Mouse (Mus musculus) limb, embryonic 11.5 days (tissue): Measurements from ENCODE around the gene Slc12a5. TPM values are rescaled to one million over a fixed set of nuclear protein-coding genes. Genes with fewer than 3 reads are reported as not detected.

Source experiments
- ATAC-seq: fragments of 200-750 bp; cut with Nextera tagmentation; 2 replicates; pipeline ENCODE4 v1.8.0; 2017; ENCODE audit warnings: low read depth; ENCODE audit not compliant: insufficient number of reproducible peaks, low FRiP score, low TSS enrichment
- DNase-seq: peaks from one replicate; pipeline ENCODE4 v3.0.0-alpha.2; 2015; ENCODE audit warnings: low spot score
- H3K27ac ChIP-seq: fragments of 300-500 bp; sonication (generic); replicated peaks from 2 replicates; pipeline ENCODE4 v1.5.1; 2014; ENCODE audit warnings: low read depth, mild to moderate bottlenecking, low read length
- H3K27me3 ChIP-seq: fragments of 300-500 bp; sonication (generic); 2 replicates; pipeline ENCODE4 v1.6.1; 2014; ENCODE audit warnings: mild to moderate bottlenecking, low read length, mixed read lengths; ENCODE audit not compliant: control insufficient read depth, insufficient read depth
- H3K36me3 ChIP-seq: fragments of 300-500 bp; sonication (generic); 2 replicates; pipeline ENCODE4 v1.6.1; 2014; ENCODE audit warnings: mild to moderate bottlenecking, low read length, moderate library complexity, mixed read lengths; ENCODE audit not compliant: control insufficient read depth, insufficient read depth
- H3K4me1 ChIP-seq: fragments of 300-500 bp; sonication (generic); 2 replicates; pipeline ENCODE4 v1.6.1; 2014; ENCODE audit warnings: low read length, mixed read lengths; ENCODE audit not compliant: control insufficient read depth, insufficient read depth
- H3K4me2 ChIP-seq: fragments of 300-500 bp; sonication (generic); 2 replicates; pipeline ENCODE4 v1.6.1; 2014; ENCODE audit warnings: low read depth, mild to moderate bottlenecking, moderate library complexity; ENCODE audit not compliant: severe bottlenecking
- H3K4me3 ChIP-seq: fragments of 300-500 bp; sonication (generic); 2 replicates; pipeline ENCODE4 v1.5.1; 2014; ENCODE audit warnings: low read depth, low read length
- H3K9ac ChIP-seq: fragments of 300-500 bp; sonication (generic); 2 replicates; pipeline ENCODE4 v1.6.1; 2014; ENCODE audit warnings: mild to moderate bottlenecking, low read length
- H3K9me3 ChIP-seq: fragments of 300-500 bp; sonication (generic); 2 replicates; pipeline ENCODE4 v1.6.1; 2016; ENCODE audit warnings: low read length; ENCODE audit not compliant: control insufficient read depth
- WGBS: fragments of 180-500 bp; shearing (Covaris S2); extraction: QIAGEN DNeasy Blood & Tissue Kit; methylation state at CpG from one replicate; pipeline ENCODE4 v1.1.7; 2014; 5-methylcytosine and 5-hydroxymethylcytosine counted together
- polyA plus RNA-seq: library from polyadenylated mRNA; unstranded; fragments of >200 nt; fragmentation: Nextera tagmentation; extraction: Ambion mirVana; gene quantifications from 2 replicates; pipeline ENCODE4 v1.2.1, GENCODE M21; 2014

The Slc12a5 gene
- polyA plus RNA-seq, 1 experiment from 2014 or later = 0.92 TPM

DNA sequence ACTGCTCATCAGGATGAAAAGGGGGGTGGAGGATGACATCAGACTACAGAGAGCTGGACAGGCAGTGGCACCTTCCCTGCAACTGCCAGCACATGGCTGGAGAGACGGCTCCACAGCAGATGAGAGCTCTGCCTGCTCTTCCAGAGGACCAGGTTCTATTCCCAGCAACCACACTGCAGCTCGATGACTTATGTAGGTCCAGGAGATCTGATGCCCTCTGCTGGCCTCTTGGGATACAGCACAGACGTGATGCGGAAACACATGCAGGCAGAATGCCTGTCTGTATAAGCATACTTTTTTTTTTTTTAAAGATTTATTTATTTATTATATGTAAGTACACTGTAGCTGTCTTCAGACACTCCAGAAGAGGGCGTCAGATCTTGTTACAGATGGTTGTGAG is 42.3 kb upstream of the Slc12a5 start:
- no peak for ATAC-seq

DNA sequence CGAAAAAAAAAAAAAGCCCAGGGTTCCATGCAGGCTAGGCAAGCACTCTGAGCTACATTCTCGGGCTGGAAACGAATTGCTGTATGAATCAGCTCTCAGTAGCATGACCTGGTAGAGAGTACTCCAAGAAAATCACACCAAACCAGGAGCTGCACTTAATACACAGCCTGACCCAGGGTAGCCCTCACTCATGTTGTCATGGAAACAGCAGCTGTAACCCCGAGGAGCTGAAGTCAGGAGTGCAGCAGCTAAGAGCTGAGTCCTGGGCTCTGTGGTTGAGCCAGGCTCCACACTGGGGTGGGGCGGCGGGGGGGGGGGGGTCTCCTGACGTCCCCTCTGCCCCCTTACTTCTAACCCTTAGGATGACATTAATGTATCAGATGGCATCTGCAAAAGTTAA is 38.6 kb upstream of the Slc12a5 start:
- Histone ChIP-seq H3K9me3 (no peaks in the 10 kb centered on the region), H3K4me2 (no peak overlapping the region), H3K36me3 (no peaks in the 10 kb centered on the region), H3K27me3 (no peaks in the 10 kb centered on the region), H3K4me1 (no peaks in the 10 kb centered on the region), H3K9ac (no peak overlapping the region), H3K27ac (no peak overlapping the region), H3K4me3 (no peak overlapping the region)
- DNase-seq (no peak), ATAC-seq (no peak)
- 59% methylated on average over 7 of the region's 7 CpGs for WGBS

More for the DNA sequence above, 42.3 kb upstream of the Slc12a5 start:
- no peaks in the 10 kb centered on the region for H3K9me3 ChIP-seq
- H3K36me3 ChIP-seq = no peaks in the 10 kb centered on the region
- no peak overlapping the region for H3K4me2 ChIP-seq
- H3K27me3 ChIP-seq = no peaks in the 10 kb centered on the region
- H3K27ac ChIP-seq = no peak overlapping the region
- 74% methylated on average over 4 of the region's 5 CpGs for WGBS
- no peak overlapping the region for H3K4me3 ChIP-seq
- H3K9ac ChIP-seq = no peak overlapping the region
- DNase-seq = peak; percentile 61
- no peaks in the 10 kb centered on the region for H3K4me1 ChIP-seq

DNA sequence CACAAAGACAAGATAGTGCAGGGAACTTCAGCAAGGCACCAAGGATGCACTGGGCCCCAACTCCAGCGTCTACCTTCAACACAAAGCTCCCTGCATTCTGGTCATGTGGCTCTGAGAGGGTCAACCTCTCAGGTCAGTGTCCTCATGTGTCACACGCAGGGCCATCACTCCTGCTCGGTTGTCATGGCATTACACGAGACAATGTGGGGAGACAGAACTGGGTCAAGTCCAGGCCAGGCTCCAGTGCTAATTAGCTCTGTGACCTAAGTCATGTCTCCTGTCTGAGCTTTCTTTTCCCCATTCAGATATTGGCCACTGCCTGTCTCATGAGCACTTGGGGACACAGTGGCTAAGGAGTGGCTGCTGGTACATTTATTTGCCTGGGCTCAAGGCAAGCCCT is 37.3 kb upstream of the Slc12a5 start:
- Histone ChIP-seq H3K27me3 (no peaks in the 10 kb centered on the region), H3K9ac (no peak overlapping the region), H3K9me3 (no peaks in the 10 kb centered on the region), H3K36me3 (no peaks in the 10 kb centered on the region), H3K4me2 (no peak overlapping the region), H3K4me1 (no peaks in the 10 kb centered on the region), H3K27ac (no peak overlapping the region), H3K4me3 (no peak overlapping the region)
- no peak for DNase-seq
- ATAC-seq = no peak
- WGBS = 70% methylated on average over 4 of the region's 4 CpGs

DNA sequence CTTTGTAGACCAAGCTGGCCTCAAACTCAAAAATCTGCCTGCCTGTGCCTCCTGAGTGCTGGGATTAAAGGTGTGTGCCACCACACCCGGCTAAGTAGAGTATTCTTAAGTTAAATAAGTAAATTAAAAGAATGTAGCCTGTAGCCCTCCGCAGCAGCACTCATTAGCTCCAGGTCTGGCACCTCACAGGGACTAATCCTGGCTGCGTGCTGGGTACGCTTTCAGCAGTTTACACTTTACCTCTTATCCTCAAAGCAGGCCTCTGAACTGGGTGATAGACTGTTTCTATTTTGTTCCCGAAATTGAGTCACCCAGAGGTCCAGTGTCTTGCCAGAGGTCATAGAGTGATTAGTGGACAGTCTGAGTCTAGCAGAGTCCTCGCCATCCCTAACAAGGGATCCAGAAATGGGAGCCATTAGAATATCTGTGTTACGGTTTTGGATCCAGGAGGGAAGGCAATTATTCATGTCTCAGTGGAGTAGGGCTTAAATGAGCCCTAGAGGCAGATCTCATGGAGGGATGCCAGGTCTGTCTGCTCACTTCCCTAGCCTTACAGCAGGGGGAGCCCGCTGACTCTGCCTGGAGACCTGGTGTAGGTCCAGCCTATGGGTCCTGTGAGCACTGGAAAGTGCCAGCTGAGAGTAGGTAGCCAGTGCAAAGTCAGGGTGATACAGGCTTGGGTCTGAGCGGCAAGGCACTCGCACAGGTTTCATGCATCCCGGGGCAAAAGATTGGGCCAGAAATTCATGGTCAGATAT is 36.3 kb upstream of the Slc12a5 start:
- no peak overlapping the region for H3K4me3 ChIP-seq
- H3K36me3 ChIP-seq = no peaks in the 10 kb centered on the region
- no peaks in the 10 kb centered on the region for H3K9me3 ChIP-seq
- no peak overlapping the region for H3K4me2 ChIP-seq
- H3K27me3 ChIP-seq = no peaks in the 10 kb centered on the region
- H3K4me1 ChIP-seq = no peaks in the 10 kb centered on the region
- no peak overlapping the region for H3K9ac ChIP-seq
- DNase-seq (peak; percentile 85), ATAC-seq (no peak)
- H3K27ac ChIP-seq = no peak overlapping the region
- WGBS = 37% methylated on average over 11 of the region's 11 CpGs

DNA sequence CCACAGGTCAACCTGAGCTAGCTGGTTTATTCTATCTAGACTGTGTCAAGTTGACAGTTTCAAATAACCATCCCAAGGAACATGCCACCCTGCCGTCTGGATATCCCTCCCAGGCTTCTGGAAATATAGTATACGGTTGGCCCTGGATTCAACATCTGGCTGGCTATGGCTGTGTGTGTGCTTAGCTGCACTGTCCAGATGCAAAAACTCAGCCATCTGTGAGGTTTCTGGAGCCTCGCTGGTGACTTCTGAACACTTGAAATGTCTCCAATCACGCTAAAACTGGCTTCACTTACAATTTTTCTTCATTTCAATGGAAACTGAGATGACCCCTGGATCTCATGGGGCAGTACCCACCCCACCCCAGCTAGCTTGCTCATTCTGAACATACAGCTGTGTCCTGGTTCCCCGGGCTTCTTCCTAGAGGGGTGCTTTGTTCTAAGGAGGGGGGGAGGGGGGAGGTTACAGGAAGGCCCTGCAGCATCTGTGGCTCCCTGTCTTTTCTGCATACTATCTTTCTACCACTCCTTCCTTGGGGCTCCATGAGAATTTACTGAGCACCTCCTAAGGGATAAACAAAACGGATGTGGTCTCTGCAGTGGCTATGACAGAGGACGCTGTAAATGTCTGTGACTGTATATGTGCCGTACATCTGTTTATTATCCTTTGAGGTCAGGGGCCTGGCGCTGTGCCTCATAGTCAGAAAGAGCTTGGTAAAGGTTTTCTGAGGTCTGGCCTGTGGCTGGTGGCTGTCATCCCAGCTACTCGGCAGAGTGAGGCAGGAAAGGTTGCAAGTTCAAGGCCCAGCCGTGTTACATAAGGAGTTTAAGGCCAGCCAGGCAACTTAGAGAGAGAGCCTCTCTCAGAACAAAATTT is 29.7 kb upstream of the Slc12a5 start:
- Histone ChIP-seq H3K4me2 (no peak overlapping the region), H3K36me3 (no peaks in the 10 kb centered on the region)
- no peak for DNase-seq

DNA sequence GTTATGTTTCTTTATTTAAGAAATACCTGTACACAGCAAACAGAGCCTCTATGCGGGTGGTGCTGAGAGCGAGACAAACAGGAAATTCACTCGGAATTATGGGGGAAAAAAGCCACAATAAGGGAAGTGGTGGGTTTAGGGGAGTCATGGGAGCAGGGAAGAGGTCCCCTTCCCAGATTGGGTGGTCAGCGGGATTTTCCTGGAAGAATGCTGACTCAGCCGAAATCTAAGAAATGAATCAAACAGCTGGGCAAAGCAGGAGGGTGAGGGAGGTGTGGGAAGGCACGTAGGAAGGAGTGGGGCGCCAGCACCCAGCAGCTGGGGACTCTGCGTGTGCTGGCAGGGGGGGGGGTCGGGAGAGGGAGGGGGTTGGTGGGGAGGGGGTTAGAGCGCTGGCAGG is 27.1 kb upstream of the Slc12a5 start:
- H3K9ac ChIP-seq = no peak overlapping the region
- no peak for DNase-seq
- H3K9me3 ChIP-seq = no peaks in the 10 kb centered on the region
- no peaks in the 10 kb centered on the region for H3K36me3 ChIP-seq
- no peak overlapping the region for H3K27ac ChIP-seq
- peaks cover 2% of the 10 kb centered on the region; the same call in 1 of the 2 replicates for H3K4me1 ChIP-seq
- 0 out of 2 replicates have a peak, but pooled peaks cover 5% of the 10 kb centered on the region for H3K27me3 ChIP-seq
- no peak overlapping the region for H3K4me3 ChIP-seq
- H3K4me2 ChIP-seq = no peak overlapping the region
- no peak for ATAC-seq
- 56% methylated on average over 10 of the region's 10 CpGs for WGBS

More for the DNA sequence above, 29.7 kb upstream of the Slc12a5 start:
- Histone ChIP-seq H3K9ac (no peak overlapping the region), H3K27ac (no peak overlapping the region), H3K27me3 (no peaks in the 10 kb centered on the region), H3K4me3 (no peak overlapping the region), H3K9me3 (no peaks in the 10 kb centered on the region), H3K4me1 (no peaks in the 10 kb centered on the region)
- 56% methylated on average over 11 of the region's 11 CpGs for WGBS
- no peak for ATAC-seq

DNA sequence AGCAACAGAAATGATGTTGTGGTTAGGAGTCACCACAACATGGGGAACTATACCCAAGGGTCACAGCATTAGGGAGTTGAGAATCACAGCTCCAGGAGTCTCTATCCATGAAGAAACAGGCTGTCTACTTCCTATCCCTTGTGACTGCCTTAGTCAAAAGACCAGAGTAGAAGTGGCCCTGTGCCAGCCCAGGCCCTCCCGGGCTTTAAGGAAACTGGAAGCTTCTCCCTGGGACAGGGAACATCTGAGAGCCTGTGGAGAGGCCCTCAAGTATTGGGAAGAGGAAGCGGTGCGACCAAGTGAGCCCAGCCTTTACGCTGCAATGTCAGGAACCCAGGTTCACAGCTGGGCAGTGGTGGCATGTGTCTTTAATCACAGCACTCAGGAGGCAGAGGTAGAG is 24.6 kb upstream of the Slc12a5 start:
- no peak overlapping the region for H3K4me2 ChIP-seq
- ATAC-seq (no peak), DNase-seq (no peak)
- H3K9ac ChIP-seq = no peak overlapping the region
- H3K36me3 ChIP-seq = no peaks in the 10 kb centered on the region
- 72% methylated on average over 4 of the region's 4 CpGs for WGBS
- H3K27me3 ChIP-seq = peaks cover 20% of the 10 kb centered on the region
- no peak overlapping the region for H3K27ac ChIP-seq
- no peak overlapping the region for H3K4me3 ChIP-seq
- peaks cover 15% of the 10 kb centered on the region for H3K4me1 ChIP-seq
- no peaks in the 10 kb centered on the region for H3K9me3 ChIP-seq

DNA sequence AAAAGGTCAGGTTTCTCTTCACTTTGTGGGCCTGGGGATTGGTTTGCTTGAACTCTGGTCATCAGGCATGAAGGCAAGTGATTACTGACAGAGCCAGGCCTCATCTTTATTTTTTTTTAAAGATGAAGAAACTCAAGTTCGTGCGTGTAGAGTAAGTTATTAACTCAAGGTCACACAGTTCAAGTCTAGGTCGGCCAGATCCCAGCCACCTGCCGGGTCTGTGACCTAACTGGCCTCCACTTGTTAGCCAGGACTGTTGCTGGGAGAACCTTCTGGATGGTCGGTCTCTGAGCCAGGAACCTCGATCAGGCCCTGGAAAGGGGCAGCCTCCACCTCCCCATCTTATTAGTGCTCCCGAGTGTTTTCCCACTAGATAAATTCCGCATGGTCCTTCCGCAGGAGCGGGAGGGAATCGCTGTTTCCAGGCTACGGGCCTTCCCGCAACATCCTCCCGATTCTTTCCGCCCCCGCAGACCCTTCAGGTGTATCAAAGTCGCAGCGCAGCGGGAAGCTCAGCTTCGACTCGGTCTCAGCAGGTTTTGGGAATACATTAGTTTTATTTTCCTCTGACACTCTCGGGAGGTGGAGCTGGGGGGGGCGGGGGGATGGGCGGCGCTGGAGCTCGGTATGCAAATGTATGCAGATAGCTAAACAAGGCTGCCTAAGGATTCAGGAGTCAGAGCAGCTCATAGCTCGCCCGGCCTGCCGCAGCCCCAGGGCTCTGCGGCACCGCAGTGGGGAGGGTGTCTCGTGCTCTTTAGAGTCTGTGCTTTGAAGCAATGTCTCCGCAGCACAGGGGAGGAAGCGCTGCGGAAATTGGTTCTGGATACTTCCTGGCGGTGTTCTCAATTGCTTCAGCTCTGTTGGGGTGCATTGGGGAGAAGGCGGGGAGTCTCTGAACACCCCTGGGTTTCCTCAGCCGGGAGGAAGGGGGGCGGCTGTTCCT is 22.2 kb upstream of the Slc12a5 start:
- peak overlapping the region; percentile 23 for H3K4me3 ChIP-seq
- no peaks in the 10 kb centered on the region for H3K36me3 ChIP-seq
- H3K9me3 ChIP-seq = no peaks in the 10 kb centered on the region
- H3K9ac ChIP-seq = peak overlapping the region; percentile 23; the same call in 1 of the 2 replicates
- H3K4me1 ChIP-seq = peaks cover 15% of the 10 kb centered on the region
- H3K27me3 ChIP-seq = peaks cover 20% of the 10 kb centered on the region
- 2% methylated on average over 39 of the region's 39 CpGs for WGBS
- ATAC-seq = no peak
- no peak overlapping the region for H3K27ac ChIP-seq
- DNase-seq = peak; percentile 58
- peak overlapping the region; percentile 58 for H3K4me2 ChIP-seq
